Comparison of ENCODE assay signal across 8 mouse cellular contexts in genomic region chr16:11940477-11940876, GRCm38 (mm10). TPM values are rescaled to one million over a fixed set of nuclear protein-coding genes. Genes with fewer than 3 reads are reported as not detected.
DNase-seq lines count a peak whose midpoint lies in the region; ATAC-seq and TF ChIP-seq lines count a peak whose summit lies in the region.
"Had no signal": no experiment of that assay in that cellular context is flagged by ENCODE, and none has a peak within 500 bp of the region (broad histone marks: within the 10 kb centered on the region; RNA-seq: fewer than 3 reads in every experiment).

No protein-coding gene starts in this region.

- no peak overlapping the region for H3K4me2 ChIP-seq in liver, embryonic 12.5 days

- H3K79me2 ChIP-seq in liver, adult 2 months (ENCODE audit: control insufficient read depth, insufficient read depth, low read length): no peaks in the 10 kb centered on the region
- H3K79me2 ChIP-seq in MEL (ENCODE audit: control insufficient read depth, insufficient read depth, low read length, poor library complexity): no peaks in the 10 kb centered on the region

- no peaks in the 10 kb centered on the region for H3K36me3 ChIP-seq in liver, adult 2 months (ENCODE audit: control insufficient read depth, insufficient read depth, low read length)
- H3K36me3 ChIP-seq in liver, embryonic 12.5 days: no peaks in the 10 kb centered on the region
- no peaks in the 10 kb centered on the region for H3K36me3 ChIP-seq in MEL (ENCODE audit: control insufficient read depth in 1 of 2, insufficient read depth in 2 of 2, low read length in 2 of 2)

- no peak for TF ChIP-seq POLR2A in liver, adult 2 months (IDR thresholded peaks at IDR 0.05; ENCODE audit: extremely low read depth, insufficient read depth, low read length)
- TF ChIP-seq POLR2A in MEL (IDR thresholded peaks at IDR 0.05; ENCODE audit: control insufficient read depth in 1 of 2, insufficient read depth in 1 of 2, low read depth in 1 of 2, low read length in 2 of 2, poor library complexity in 1 of 2): no peak

- peak; percentile 69 for TF ChIP-seq RAD21 in MEL (IDR thresholded peaks at IDR 0.05; ENCODE audit: low read depth, low read length)

- no peak for TF ChIP-seq EP300 in MEL (IDR thresholded peaks at IDR 0.05; ENCODE audit: low read depth in 1 of 2, low read length in 2 of 2)

- no peak for ATAC-seq in liver, embryonic 12.5 days

- peak; percentile 39 for DNase-seq in liver, adult 2 months (ENCODE audit: extremely low read depth, low read depth, low spot score)
- peak; percentile 55 for DNase-seq in MEL (ENCODE audit: low read depth, low spot score)
- peak; percentile 42 to 69 for DNase-seq in adrenal gland, postnatal 36 days
- DNase-seq in forelimb bud, embryonic 11.5 days (ENCODE audit: low read depth, low spot score): peak; percentile 26
- DNase-seq in left cerebral cortex, postnatal 25 days (ENCODE audit: low spot score in 2 of 2): peak; percentile 28 to 38
- DNase-seq in skeletal muscle tissue, adult 2 months (ENCODE audit: low read depth, low spot score): peak; percentile 13

- H3K9me3 ChIP-seq in liver, embryonic 12.5 days (replicated peaks): 0 out of 2 replicates have a peak, but pooled peaks cover 3% of the 10 kb centered on the region
- no peaks in the 10 kb centered on the region for H3K9me3 ChIP-seq in MEL (replicated peaks; ENCODE audit: insufficient read depth, low read length)

- H3K9ac ChIP-seq in liver, adult 2 months (ENCODE audit: low read depth, low read length): no peak overlapping the region
- H3K9ac ChIP-seq in liver, embryonic 12.5 days: no peak overlapping the region
- H3K9ac ChIP-seq in MEL (ENCODE audit: control insufficient read depth, low read depth, low read length, poor library complexity, severe bottlenecking): no peak overlapping the region

- no peak overlapping the region for H3K4me3 ChIP-seq in liver, adult 2 months (ENCODE audit: insufficient read depth, low read depth, low read length)
- no peak overlapping the region for H3K4me3 ChIP-seq in liver, embryonic 12.5 days
- no peak overlapping the region for H3K4me3 ChIP-seq in MEL (ENCODE audit: control insufficient read depth in 1 of 2, insufficient read depth in 1 of 2, low read depth in 2 of 2, low read length in 2 of 2)

- H3K27ac ChIP-seq in liver, adult 2 months (replicated peaks; ENCODE audit: insufficient read depth, low read depth, low read length): no peak overlapping the region
- no peak overlapping the region for H3K27ac ChIP-seq in liver, embryonic 12.5 days
- H3K27ac ChIP-seq in MEL (ENCODE audit: control insufficient read depth, low read depth, low read length): no peak overlapping the region
- H3K27ac ChIP-seq: macrophage had no signal

- peak; percentile 29; the same call in 1 of the 2 replicates for TF ChIP-seq CTCF in liver, adult 2 months (IDR thresholded peaks at IDR 0.05; ENCODE audit: low read depth, low read length)
- TF ChIP-seq CTCF in MEL (IDR thresholded peaks at IDR 0.05 in 2 of 3, conservative IDR thresholded peaks at IDR 0.05 in 1 of 3; ENCODE audit: control insufficient read depth in 1 of 3, insufficient read depth in 1 of 3, low read depth in 2 of 3, low read length in 3 of 3, poor library complexity in 1 of 3, severe bottlenecking in 1 of 3): peak; percentile 37 to 74 (median 71)

- intact Hi-C loops in left cerebral cortex, postnatal 25 days (cut with DNase I): no loop called here

- no peaks in the 10 kb centered on the region for H3K4me1 ChIP-seq in liver, adult 2 months (ENCODE audit: control insufficient read depth, insufficient read depth, low read length)
- H3K4me1 ChIP-seq in liver, embryonic 12.5 days: no peaks in the 10 kb centered on the region
- no peaks in the 10 kb centered on the region for H3K4me1 ChIP-seq in MEL (ENCODE audit: control insufficient read depth in 1 of 2, insufficient read depth in 2 of 2, low read length in 2 of 2)

- H3K27me3 ChIP-seq in liver, adult 2 months (ENCODE audit: control insufficient read depth, insufficient read depth, low read length): no peaks in the 10 kb centered on the region
- no peaks in the 10 kb centered on the region for H3K27me3 ChIP-seq in liver, embryonic 12.5 days (replicated peaks)
- H3K27me3 ChIP-seq in MEL (ENCODE audit: control insufficient read depth in 1 of 2, insufficient read depth in 2 of 2, low read length in 2 of 2): no peaks in the 10 kb centered on the region; a peak in 2 of 4 replicates

TF ChIP-seq in MEL, 35 proteins besides CTCF, POLR2A, EP300 and RAD21:
- peak; percentile 49 for TF ChIP-seq ZC3H11A (IDR thresholded peaks at IDR 0.05; ENCODE audit: low read depth, low read length)
- TF ChIP-seq ZNF384 (IDR thresholded peaks at IDR 0.05; ENCODE audit: low read depth, low read length): no peak
- no peak for TF ChIP-seq ZKSCAN1 (IDR thresholded peaks at IDR 0.05; ENCODE audit: low read depth, low read length)
- no peak for TF ChIP-seq RCOR1 (IDR thresholded peaks at IDR 0.05; ENCODE audit: low read depth, low read length)
- TF ChIP-seq MYC (IDR thresholded peaks at IDR 0.05; ENCODE audit: low read depth, low read length): 0 out of 2 replicates have a peak, but pooled peaks have one; percentile 29
- no peak for TF ChIP-seq MAFK (IDR thresholded peaks at IDR 0.05; ENCODE audit: borderline replicate concordance, low read depth, low read length)
- TF ChIP-seq SMC3 (IDR thresholded peaks at IDR 0.05; ENCODE audit: low read depth, low read length): peak; percentile 52
- no peak for TF ChIP-seq ZMIZ1 (IDR thresholded peaks at IDR 0.05; ENCODE audit: low read depth, low read length)
- TF ChIP-seq GABPA (IDR thresholded peaks at IDR 0.05; ENCODE audit: low read depth, low read length): no peak
- no peak for TF ChIP-seq E2F4 (IDR thresholded peaks at IDR 0.05; ENCODE audit: borderline replicate concordance, low read depth, low read length)
- TF ChIP-seq BHLHE40 (IDR thresholded peaks at IDR 0.05; ENCODE audit: borderline replicate concordance, low read depth, low read length): no peak
- no peak for TF ChIP-seq MAZ (IDR thresholded peaks at IDR 0.05; ENCODE audit: low read depth, low read length)
- TF ChIP-seq JUND (IDR thresholded peaks at IDR 0.05; ENCODE audit: low read depth, low read length): no peak
- no peak for TF ChIP-seq SIN3A (IDR thresholded peaks at IDR 0.05; ENCODE audit: low read length)

RNA-seq across cellular contexts. Expression of gene Cpped1, which starts 31.2 kb away (rescaled TPM):
- total RNA-seq in liver, adult 2 months (2014; rRNA removed): 29.9 and 36.0 TPM in 2 replicates
- polyA plus RNA-seq in liver, adult 2 months (2012; rRNA removed): 32.2 and 35.9 TPM in 2 replicates
- polyA plus RNA-seq in liver, embryonic 12.5 days (2016; fragmentation: Nextera tagmentation; extraction: Ambion mirVana): 12.4 and 14.3 TPM in 2 replicates
- 10.7 and 14.1 TPM in 2 replicates for total RNA-seq in MEL (2012; rRNA removed)
- 10 to 100 TPM in 1 of 2 experiments, not detected in 1; 29.9 TPM for polyA plus RNA-seq in MEL (2012; ENCODE audit: insufficient read depth in 1 of 2, insufficient read length in 2 of 2, low read depth in 1 of 2, low replicate concordance in 2 of 2, missing spikeins in 1 of 2)
- 10 to 100 TPM; 34.9 to 49.6 TPM for total RNA-seq in adrenal gland, postnatal 36 days (2021)
- total RNA-seq in left cerebral cortex, postnatal 25 days (2021): 10 to 100 TPM; 37.9 to 40.0 TPM

RNA-seq across cellular contexts. Expression of gene Shisa9, which starts 43.4 kb away (rescaled TPM):
- total RNA-seq in liver, adult 2 months (2014; rRNA removed): 0.13 and 0.74 TPM in 2 replicates
- polyA plus RNA-seq in liver, adult 2 months (2012; rRNA removed): 0.10 and 0.12 TPM in 2 replicates
- 0.60 and 0.86 TPM in 2 replicates for polyA plus RNA-seq in liver, embryonic 12.5 days (2016; fragmentation: Nextera tagmentation; extraction: Ambion mirVana)
- not detected in 2 replicates for total RNA-seq in MEL (2012; rRNA removed)
- not detected for polyA plus RNA-seq in MEL (2012; ENCODE audit: insufficient read depth in 1 of 2, insufficient read length in 2 of 2, low read depth in 1 of 2, low replicate concordance in 2 of 2, missing spikeins in 1 of 2)
- total RNA-seq in adrenal gland, postnatal 36 days (2021): 1 to 10 TPM; 2.2 to 2.5 TPM
- 10 to 100 TPM; 68.1 to 71.7 TPM for total RNA-seq in left cerebral cortex, postnatal 25 days (2021)

Comparison
In these comparisons a context has a peak if more than half of its experiments do, and no peak if none do; other contexts are left out.
1. RNA of gene Shisa9, which starts 43.4 kb away (total RNA-seq): 68.1 to 71.7 TPM in left cerebral cortex, postnatal 25 days; 2.2 to 2.5 TPM in adrenal gland, postnatal 36 days, 0.13 to 0.74 TPM in liver, adult 2 months and not detected in MEL; every median in the first group is over 10 times any median in the second.
2. Peak in every context shown above with its lines, with median percentiles within 50 percentile points of each other: DNase-seq.